Mouse (Mus musculus) midbrain, embryonic 10.5 days (tissue): ENCODE measurements around the gene Fcgr3. TPM values are rescaled to one million over a fixed set of nuclear protein-coding genes. Genes with fewer than 3 reads are reported as not detected.

Source experiments
- DNase-seq: peaks from one replicate; pipeline ENCODE4 v3.0.0-alpha.2; 2017; ENCODE audit warnings: low spot score
- H3K27ac ChIP-seq: fragments of 300-500 bp; sonication (generic); replicated peaks from 2 replicates; pipeline ENCODE4 v1.5.1; 2016; ENCODE audit warnings: mild to moderate bottlenecking
- H3K27me3 ChIP-seq: fragments of 300-500 bp; sonication (generic); 2 replicates; pipeline ENCODE4 v1.6.1; 2016; ENCODE audit warnings: low read depth, mild to moderate bottlenecking; ENCODE audit not compliant: poor library complexity, severe bottlenecking
- H3K36me3 ChIP-seq: fragments of 300-500 bp; sonication (generic); 2 replicates; pipeline ENCODE4 v1.6.1; 2016; ENCODE audit warnings: mild to moderate bottlenecking, moderate library complexity
- H3K4me1 ChIP-seq: fragments of 300-500 bp; sonication (generic); 2 replicates; pipeline ENCODE4 v1.6.1; 2016
- H3K4me3 ChIP-seq: fragments of 300-500 bp; sonication (generic); 2 replicates; pipeline ENCODE4 v1.5.1; 2016; ENCODE audit warnings: mild to moderate bottlenecking, moderate library complexity
- H3K9me3 ChIP-seq: fragments of 300-500 bp; sonication (generic); replicated peaks from 2 replicates; pipeline ENCODE4 v1.6.1; 2016; ENCODE audit warnings: mild to moderate bottlenecking
- WGBS: fragments of 180-500 bp; shearing (Covaris S2); methylation state at CpG from one replicate; pipeline ENCODE4 v1.1.7; 2016; 5-methylcytosine and 5-hydroxymethylcytosine counted together
- microRNA-seq: library from miRNA; unstranded; fragments of <30 nt; microRNA quantifications from one replicate; pipeline ENCODE4, GENCODE M21; 2017
- polyA plus RNA-seq: library from polyadenylated mRNA; unstranded; fragments of >200 nt; fragmentation: Nextera tagmentation; extraction: Ambion mirVana; gene quantifications from 2 replicates; pipeline ENCODE4 v1.2.1, GENCODE M21; 2016

Fcgr3 gene
- polyA plus RNA-seq, 1 experiment from 2014 or later: 5.5 TPM

DNA sequence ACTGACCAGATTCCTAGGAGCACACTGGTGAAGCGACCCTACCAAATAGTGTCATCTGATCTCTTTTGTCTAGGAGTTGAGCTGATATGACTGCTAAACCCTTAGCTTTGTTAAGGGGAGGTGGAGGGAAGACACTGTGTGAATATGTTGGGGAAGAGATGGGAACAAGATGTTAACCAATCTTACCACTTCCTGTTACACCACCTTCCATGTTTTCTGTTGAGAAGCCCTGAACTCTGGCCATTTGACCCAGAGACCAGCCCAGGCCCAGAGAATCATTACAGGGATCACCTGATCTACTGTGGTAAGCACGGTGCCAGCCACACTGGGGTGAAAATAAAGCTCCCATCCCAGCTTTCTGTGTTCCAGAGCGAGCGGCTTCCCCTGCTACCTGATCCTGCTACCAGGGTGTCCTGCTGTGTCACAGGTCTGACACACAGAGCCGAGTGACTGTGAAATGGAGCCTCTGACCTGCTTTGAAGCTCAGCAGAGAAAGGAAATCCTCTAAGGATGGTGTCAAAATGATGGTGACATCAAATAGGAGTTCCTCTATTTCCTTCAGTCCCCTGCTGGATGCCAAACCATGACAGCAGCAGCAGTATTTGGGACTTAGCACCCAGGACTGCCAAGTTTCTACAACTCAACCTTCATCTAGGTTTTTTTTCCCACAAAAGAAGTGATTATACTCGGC, 47.1 kb downstream of the Fcgr3 start:
- no peaks in the 10 kb centered on the region for H3K27me3 ChIP-seq
- WGBS: 54% methylated on average over 6 of the region's 6 CpGs
- DNase-seq: no peak

GRCm38 (mm10) chr1:171016676-171017356, 47.9 kb downstream of the Fcgr3 start:
- no peaks in the 10 kb centered on the region for H3K36me3 ChIP-seq
- H3K9me3 ChIP-seq: no peaks in the 10 kb centered on the region
- no peak overlapping the region for H3K4me3 ChIP-seq
- no peaks in the 10 kb centered on the region for H3K27me3 ChIP-seq
- H3K4me1 ChIP-seq: no peaks in the 10 kb centered on the region
- DNase-seq: no peak
- no peak overlapping the region for H3K27ac ChIP-seq
- 90% methylated on average over 6 of the region's 6 CpGs for WGBS

More for the DNA sequence above, 47.1 kb downstream of the Fcgr3 start:
- H3K4me1 ChIP-seq: no peaks in the 10 kb centered on the region
- H3K27ac ChIP-seq: no peak overlapping the region
- H3K36me3 ChIP-seq: no peaks in the 10 kb centered on the region
- H3K4me3 ChIP-seq: no peak overlapping the region
- H3K9me3 ChIP-seq: no peaks in the 10 kb centered on the region

GRCm38 (mm10) chr1:171011733-171012132, 53.0 kb downstream of the Fcgr3 start:
- Histone ChIP-seq H3K27ac (no peak overlapping the region), H3K4me1 (no peaks in the 10 kb centered on the region), H3K9me3 (no peaks in the 10 kb centered on the region), H3K36me3 (no peaks in the 10 kb centered on the region), H3K4me3 (no peak overlapping the region), H3K27me3 (no peaks in the 10 kb centered on the region)
- 78% methylated on average over 4 of the region's 4 CpGs for WGBS
- DNase-seq: no peak

DNA sequence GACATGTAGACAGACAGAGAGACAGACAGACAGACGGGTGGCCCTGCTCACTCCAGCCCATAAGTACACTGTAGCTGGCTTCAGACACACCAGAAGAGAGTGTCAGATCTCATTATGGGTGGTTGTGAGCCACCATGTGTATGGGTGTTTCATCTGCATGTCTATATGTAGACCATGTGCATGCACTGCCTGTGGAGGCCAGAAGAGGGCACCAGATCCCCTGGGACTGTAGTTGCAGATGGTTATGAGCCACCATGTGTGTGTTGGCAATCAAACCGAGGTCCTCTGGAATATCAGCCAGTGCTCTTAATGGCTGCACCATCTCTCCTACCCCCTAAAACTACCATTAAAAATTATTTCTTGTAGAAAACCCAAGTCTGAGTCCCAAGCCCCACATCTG, 57.8 kb downstream of the Fcgr3 start:
- no peaks in the 10 kb centered on the region for H3K27me3 ChIP-seq
- no peaks in the 10 kb centered on the region; the same call in 1 of the 2 replicates for H3K4me1 ChIP-seq
- H3K36me3 ChIP-seq: no peaks in the 10 kb centered on the region
- DNase-seq: no peak
- no peak overlapping the region for H3K4me3 ChIP-seq
- H3K27ac ChIP-seq: no peak overlapping the region
- 86% methylated on average over 2 of the region's 2 CpGs for WGBS
- H3K9me3 ChIP-seq: no peaks in the 10 kb centered on the region

DNA sequence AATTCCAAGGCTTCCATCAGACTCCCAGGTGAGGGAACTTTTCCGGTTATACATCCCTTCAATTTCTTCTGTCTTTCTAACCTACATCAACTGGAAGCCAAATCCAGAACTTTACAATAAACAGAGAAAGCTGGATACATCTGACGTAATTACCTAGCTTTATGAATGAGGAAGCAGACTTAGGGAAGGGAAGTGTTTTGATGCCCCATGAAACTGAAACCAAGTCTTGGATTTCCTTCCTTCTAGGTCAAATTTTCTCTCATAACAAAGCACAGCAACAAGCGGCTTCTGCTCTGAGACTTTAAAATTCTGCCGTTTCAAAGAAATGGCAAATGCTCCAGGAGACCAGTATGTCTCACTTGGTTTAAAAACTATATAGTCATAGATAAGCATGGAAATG, 58.4 kb downstream of the Fcgr3 start:
- no peaks in the 10 kb centered on the region; the same call in 1 of the 2 replicates for H3K4me1 ChIP-seq
- 94% methylated on average over 4 of the region's 4 CpGs for WGBS
- no peaks in the 10 kb centered on the region for H3K27me3 ChIP-seq
- DNase-seq: no peak
- H3K9me3 ChIP-seq: no peaks in the 10 kb centered on the region
- no peak overlapping the region for H3K4me3 ChIP-seq
- H3K27ac ChIP-seq: no peak overlapping the region
- H3K36me3 ChIP-seq: no peaks in the 10 kb centered on the region

DNA sequence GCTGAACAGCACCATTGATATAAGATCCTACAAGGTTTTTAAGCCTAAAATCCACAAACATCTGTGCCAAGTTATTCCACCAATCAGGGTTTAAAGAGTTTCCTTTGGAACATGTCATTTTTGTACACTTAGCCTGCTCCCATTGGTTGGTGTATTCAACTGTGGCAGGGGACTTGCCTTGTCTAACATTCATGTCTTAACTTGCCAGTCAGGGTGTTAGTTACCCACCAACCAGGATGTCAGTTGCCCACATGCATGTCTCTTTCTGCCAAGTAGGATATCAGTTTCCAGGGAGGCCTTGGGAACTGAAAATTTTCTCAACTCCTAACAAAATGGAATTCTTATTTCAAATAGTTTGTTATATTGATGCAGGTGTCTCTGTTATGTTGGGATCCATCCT, 59.1 kb downstream of the Fcgr3 start:
- no peaks in the 10 kb centered on the region for H3K9me3 ChIP-seq
- no peaks in the 10 kb centered on the region for H3K36me3 ChIP-seq
- no peaks in the 10 kb centered on the region; the same call in 1 of the 2 replicates for H3K4me1 ChIP-seq
- no peak for DNase-seq
- no peak overlapping the region for H3K27ac ChIP-seq
- no peaks in the 10 kb centered on the region for H3K27me3 ChIP-seq
- H3K4me3 ChIP-seq: no peak overlapping the region

GRCm38 (mm10) chr1:171005081-171005480, 59.7 kb downstream of the Fcgr3 start:
- Histone ChIP-seq H3K27ac (no peak overlapping the region), H3K9me3 (no peaks in the 10 kb centered on the region), H3K4me1 (no peaks in the 10 kb centered on the region; the same call in 1 of the 2 replicates), H3K27me3 (no peaks in the 10 kb centered on the region), H3K36me3 (no peaks in the 10 kb centered on the region), H3K4me3 (no peak overlapping the region)
- 81% methylated on average over 6 of the region's 6 CpGs for WGBS
- DNase-seq: no peak

Small RNA genes lying within 50 kb of the gene (microRNA-seq; reads per million reads assigned to microRNA genes)
- not detected for gene Gm27552
- not detected for gene Gm27844
- 17.4 reads per million, percentile 29 among the genes with 10 or more reads in this experiment for gene Mir6546

Other genes with a start within 250 kb of the Fcgr3 start
- gene Atf6, start 197.2 kb downstream of the Fcgr3 start, polyA plus RNA-seq: 7.5 and 9.2 TPM in 2 replicates
- gene Gm26620, start 179.9 kb downstream of the Fcgr3 start, polyA plus RNA-seq: 0.38 TPM in 1 of 2 replicates, not detected in the other
- gene Dusp12, start 179.4 kb downstream of the Fcgr3 start, polyA plus RNA-seq: 30.0 and 30.5 TPM in 2 replicates
- gene Fcrlb, start 152.0 kb downstream of the Fcgr3 start, polyA plus RNA-seq: 0.14 TPM in 1 of 2 replicates, not detected in the other
- not detected in 2 replicates for gene Fcrla, start 137.4 kb downstream of the Fcgr3 start, polyA plus RNA-seq
- gene Fcgr2b, start 88.4 kb downstream of the Fcgr3 start, polyA plus RNA-seq: 0.40 TPM in 1 of 2 replicates, not detected in the other
- gene Fcgr4, start 46.0 kb downstream of the Fcgr3 start, polyA plus RNA-seq: 0.25 TPM in 1 of 2 replicates, not detected in the other
- gene Cfap126, start 49.0 kb upstream of the Fcgr3 start, polyA plus RNA-seq: 2.8 and 2.9 TPM in 2 replicates
- 301 and 309 TPM in 2 replicates for gene Sdhc, start 85.7 kb upstream of the Fcgr3 start, polyA plus RNA-seq
- gene Mpz, start 85.8 kb upstream of the Fcgr3 start, polyA plus RNA-seq: 0.26 TPM in 1 of 2 replicates, not detected in the other
- 26.7 and 35.9 TPM in 2 replicates for gene Pcp4l1, start 131.3 kb upstream of the Fcgr3 start, polyA plus RNA-seq
- 0.28 and 0.36 TPM in 2 replicates for gene Nr1i3, start 149.0 kb upstream of the Fcgr3 start, polyA plus RNA-seq
- 32.2 and 34.7 TPM in 2 replicates for gene Tomm40l, start 157.6 kb upstream of the Fcgr3 start, polyA plus RNA-seq
- 4.1 and 4.4 TPM in 2 replicates for gene Apoa2, start 160.1 kb upstream of the Fcgr3 start, polyA plus RNA-seq
- 12.7 and 21.1 TPM in 2 replicates for gene Fcer1g, start 169.4 kb upstream of the Fcgr3 start, polyA plus RNA-seq
- gene Adamts4, start 185.5 kb upstream of the Fcgr3 start, polyA plus RNA-seq: 9.9 and 10.9 TPM in 2 replicates
- 267 and 268 TPM in 2 replicates for gene Ndufs2, start 186.5 kb upstream of the Fcgr3 start, polyA plus RNA-seq
- gene B4galt3, start 205.4 kb upstream of the Fcgr3 start, polyA plus RNA-seq: 63.5 and 69.5 TPM in 2 replicates
- 53.0 and 63.9 TPM in 2 replicates for gene Ppox, start 216.3 kb upstream of the Fcgr3 start, polyA plus RNA-seq
- gene Usp21, start 223.1 kb upstream of the Fcgr3 start, polyA plus RNA-seq: 102 and 109 TPM in 2 replicates
- 102 and 108 TPM in 2 replicates for gene Ufc1, start 230.1 kb upstream of the Fcgr3 start, polyA plus RNA-seq